Mouse (Mus musculus) C2C12 (cell line): ENCODE measurements around the gene Gm12258. TPM values are rescaled to one million over a fixed set of nuclear protein-coding genes. Genes with fewer than 3 reads are reported as not detected.

Experiments used
- H3K27me3 ChIP-seq: one replicate; pipeline ENCODE4 v1.6.1; 2011; ENCODE audit not compliant: control insufficient read depth, insufficient read depth, insufficient read length
- H3K36me3 ChIP-seq: one replicate; pipeline ENCODE4 v1.6.1; 2011; ENCODE audit not compliant: control insufficient read depth, insufficient read depth
- H3K4me3 ChIP-seq: one replicate; pipeline ENCODE4 v1.5.1; 2011; ENCODE audit warnings: mild to moderate bottlenecking, control low read depth; ENCODE audit not compliant: poor library complexity, insufficient read depth, severe bottlenecking
- H3K79me2 ChIP-seq: one replicate; pipeline ENCODE4 v1.6.1; 2011; ENCODE audit not compliant: control insufficient read depth, insufficient read depth
- H3K79me3 ChIP-seq: one replicate; pipeline ENCODE4 v1.6.1; 2011; ENCODE audit warnings: low read depth, control low read depth
- H3ac ChIP-seq: one replicate; pipeline ENCODE3; 2011; ENCODE audit warnings: low read depth; ENCODE audit not compliant: control insufficient read depth, insufficient read length
- CEBPB ChIP-seq: IDR thresholded peaks from one replicate; pipeline ENCODE4 v1.6.1; 2011; ENCODE audit warnings: low read depth, mild to moderate bottlenecking, control low read depth, moderate library complexity
- CTCF ChIP-seq: IDR thresholded peaks from one replicate; pipeline ENCODE4 v1.5.1; 2011; ENCODE audit not compliant: control insufficient read depth, insufficient read depth, insufficient read length
- FOSL1 ChIP-seq: IDR thresholded peaks from one replicate; pipeline ENCODE4 v1.8.0; 2011; ENCODE audit warnings: mild to moderate bottlenecking, low read length; ENCODE audit not compliant: poor library complexity, insufficient read depth, severe bottlenecking
- MAX ChIP-seq: IDR thresholded peaks from one replicate; pipeline ENCODE4 v1.6.1; 2011; ENCODE audit warnings: mild to moderate bottlenecking, control low read depth
- MYOD1 ChIP-seq: IDR thresholded peaks from one replicate; pipeline ENCODE4 v1.6.1; 2011; ENCODE audit warnings: low read depth; ENCODE audit not compliant: control insufficient read depth, insufficient read length
- MYOG ChIP-seq: IDR thresholded peaks from one replicate; pipeline ENCODE4 v1.6.1; 2011; ENCODE audit not compliant: control insufficient read depth, insufficient read length; ENCODE audit errors: extremely low read depth
- USF1 ChIP-seq: IDR thresholded peaks from one replicate; pipeline ENCODE4 v1.6.1; 2011; ENCODE audit warnings: low read depth, mild to moderate bottlenecking, control low read depth, moderate library complexity
- polyA plus RNA-seq: library from polyadenylated mRNA; unstranded; fragments of >200 nt; fragmentation: generic; extraction: Trizol; gene quantifications from one replicate; pipeline ENCODE4 v1.2.1, GENCODE M21; 2012; ENCODE audit warnings: missing spikeins

Gm12258 gene
- polyA plus RNA-seq, 1 experiment = 0.32 TPM

DNA sequence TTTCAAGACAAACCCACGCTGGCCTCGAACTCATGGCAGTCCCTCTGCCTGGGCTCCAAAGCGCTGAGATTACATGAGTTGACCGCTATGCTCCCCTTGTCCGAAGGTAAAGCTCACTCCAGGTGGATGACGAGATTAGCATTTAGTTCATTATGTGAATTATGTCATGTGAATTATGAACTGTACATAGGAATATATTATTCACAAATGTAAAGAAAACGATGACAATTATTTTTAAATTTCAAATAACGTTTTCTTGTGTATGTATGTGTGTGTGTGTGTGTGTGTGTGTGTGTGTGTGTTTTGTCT, 57.4 kb downstream of the Gm12258 start:
- H3K79me3 ChIP-seq = no peaks in the 10 kb centered on the region
- H3ac ChIP-seq = peak overlapping the region; percentile 60
- H3K27me3 ChIP-seq = no peaks in the 10 kb centered on the region
- peak overlapping the region; percentile 64 for H3K4me3 ChIP-seq
- H3K79me2 ChIP-seq = peaks cover 14% of the 10 kb centered on the region
- H3K36me3 ChIP-seq = peaks cover 8% of the 10 kb centered on the region
- TF ChIP-seq CEBPB (no peak), CTCF (no peak), FOSL1 (no peak), MYOD1 (no peak), USF1 (no peak), MAX (no peak), MYOG (no peak)

GRCm38 (mm10) chr11:58904838-58905237, 57.9 kb downstream of the Gm12258 start:
- H3K4me3 ChIP-seq = no peak overlapping the region
- H3ac ChIP-seq = no peak overlapping the region
- no peaks in the 10 kb centered on the region for H3K27me3 ChIP-seq
- no peaks in the 10 kb centered on the region for H3K79me3 ChIP-seq
- TF ChIP-seq MAX (no peak), USF1 (no peak), FOSL1 (no peak), CTCF (no peak), MYOD1 (no peak), MYOG (no peak), CEBPB (no peak)
- H3K79me2 ChIP-seq = peaks cover 14% of the 10 kb centered on the region
- peaks cover 7% of the 10 kb centered on the region for H3K36me3 ChIP-seq

Other genes with a start within 250 kb of the Gm12258 start
- gene 2210407C18Rik, start 231.1 kb upstream of the Gm12258 start, polyA plus RNA-seq = not detected
- gene Olfr323, start 216.7 kb upstream of the Gm12258 start, polyA plus RNA-seq = not detected
- not detected for gene Trim58, start 206.7 kb upstream of the Gm12258 start, polyA plus RNA-seq
- not detected for gene Olfr322, start 188.4 kb upstream of the Gm12258 start, polyA plus RNA-seq
- not detected for gene Olfr320, start 166.1 kb upstream of the Gm12258 start, polyA plus RNA-seq
- gene Olfr319, start 148.0 kb upstream of the Gm12258 start, polyA plus RNA-seq = not detected
- not detected for gene Olfr318, start 123.1 kb upstream of the Gm12258 start, polyA plus RNA-seq
- not detected for gene Olfr317, start 107.9 kb upstream of the Gm12258 start, polyA plus RNA-seq
- gene Olfr316, start 94.4 kb upstream of the Gm12258 start, polyA plus RNA-seq = not detected
- gene Olfr315, start 74.0 kb upstream of the Gm12258 start, polyA plus RNA-seq = not detected
- not detected for gene Olfr314, start 64.2 kb upstream of the Gm12258 start, polyA plus RNA-seq
- not detected for gene Fam183b, start 45.2 kb upstream of the Gm12258 start, polyA plus RNA-seq
- not detected for gene Olfr313, start 32.2 kb upstream of the Gm12258 start, polyA plus RNA-seq
- gene Olfr312, start 17.9 kb upstream of the Gm12258 start, polyA plus RNA-seq = not detected
- not detected for gene Olfr311, start 7.9 kb upstream of the Gm12258 start, polyA plus RNA-seq
- gene 2810021J22Rik, start 20.1 kb downstream of the Gm12258 start, polyA plus RNA-seq = 2.2 TPM
- 0.64 TPM for gene Zfp39, start 57.1 kb downstream of the Gm12258 start, polyA plus RNA-seq
- gene Btnl10, start 70.8 kb downstream of the Gm12258 start, polyA plus RNA-seq = not detected
- 245 TPM for gene Rnf187, start 91.8 kb downstream of the Gm12258 start, polyA plus RNA-seq
- gene Hist3h2ba, start 101.8 kb downstream of the Gm12258 start, polyA plus RNA-seq = 1.6 TPM
- 11.4 TPM for gene Hist3h2a, start 107.5 kb downstream of the Gm12258 start, polyA plus RNA-seq
- 0.22 TPM for gene Trim17, start 107.5 kb downstream of the Gm12258 start, polyA plus RNA-seq
- gene Trim11, start 130.9 kb downstream of the Gm12258 start, polyA plus RNA-seq = 15.1 TPM